Mouse (Mus musculus) layer of hippocampus, postnatal 14 days (tissue): ENCODE data around the gene Rpl6. TPM values are rescaled to one million over a fixed set of nuclear protein-coding genes. Genes with fewer than 3 reads are reported as not detected.

Experiments used
- DNase-seq, 2 experiments: peaks; one replicate each; pipeline ENCODE4 v3.0.0; 2021 to 2022; ENCODE audit warnings: low spot score in 2 of 2, mixed read lengths in 1 of 2
- total RNA-seq, 2 experiments: library from RNA; stranded (reverse); gene quantifications; 2 replicates each; pipeline ENCODE4 v1.2.3; 2021

Rpl6 gene
- total RNA-seq, 2 experiments from 2014 or later = 457 to 460 TPM

DNA sequence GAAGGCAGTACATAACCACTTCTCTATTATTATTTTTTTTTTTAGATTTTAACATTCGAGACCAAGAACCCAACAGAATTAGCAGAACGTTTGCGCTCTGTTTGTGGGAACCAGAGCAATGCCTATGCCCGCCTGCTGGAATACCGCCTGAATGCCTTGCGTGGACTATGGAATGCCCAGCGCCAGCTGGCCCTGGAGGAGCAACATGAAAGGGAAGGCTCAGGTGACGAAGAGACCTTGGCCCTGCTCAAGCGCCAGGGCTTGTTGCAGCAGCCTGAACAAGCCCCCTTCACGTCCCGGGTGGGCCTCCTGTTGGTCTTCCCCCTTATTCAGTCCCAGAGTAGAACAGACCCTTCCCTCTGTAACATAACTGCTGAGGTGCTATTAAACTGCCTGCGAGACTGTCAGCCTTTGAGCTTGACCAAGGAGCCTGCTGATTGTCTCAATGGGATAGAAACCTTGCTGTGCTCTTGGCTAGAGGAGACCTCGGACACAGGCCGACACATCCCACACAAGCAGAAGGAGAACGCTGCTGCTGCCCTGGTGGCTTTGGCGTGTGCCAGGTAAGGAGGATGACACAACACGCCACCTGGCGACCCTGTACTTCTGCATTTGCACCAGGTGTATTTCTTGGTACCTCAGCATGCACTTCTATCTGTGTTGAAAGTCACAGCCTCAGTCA lies 49.7 kb downstream of the Rpl6 start:
- DNase-seq = no peak

DNA sequence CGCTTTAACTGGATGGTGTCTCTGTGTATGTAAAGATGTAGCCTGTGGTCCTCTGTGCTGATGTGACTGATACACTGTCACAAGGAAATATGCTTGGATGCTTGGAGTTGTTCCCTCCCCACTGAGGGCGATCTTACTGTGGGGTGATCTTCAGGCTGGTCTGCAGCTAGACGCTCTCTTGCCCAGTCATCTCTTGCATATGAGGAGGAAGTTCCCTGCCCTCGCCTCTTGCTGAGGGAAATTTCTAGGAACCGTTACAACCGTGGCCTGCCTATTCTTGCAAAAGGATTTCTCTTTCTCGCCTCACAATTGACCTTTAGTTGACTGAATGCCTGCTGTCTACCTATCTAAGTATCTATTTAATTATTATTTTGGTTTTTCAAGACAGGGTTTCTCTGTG lies 50.7 kb downstream of the Rpl6 start:
- no peak for DNase-seq

Other genes starting within 250 kb of the Rpl6 start
- 100 to 1,000 TPM; 178 TPM for gene Rph3a, start 194.4 kb upstream of the Rpl6 start, total RNA-seq
- 10 to 100 TPM; 87.7 to 90.7 TPM for gene Ptpn11, start 13.1 kb upstream of the Rpl6 start, total RNA-seq
- 100 to 1,000 TPM; 180 to 193 TPM for gene Hectd4, start 15.7 kb downstream of the Rpl6 start, total RNA-seq
- gene Trafd1, start 181.2 kb downstream of the Rpl6 start, total RNA-seq = 10 to 100 TPM; 81.9 to 84.2 TPM
- 10 to 100 TPM; 39.4 to 41.9 TPM for gene Naa25, start 193.5 kb downstream of the Rpl6 start, total RNA-seq
- gene Tmem116, start 247.4 kb downstream of the Rpl6 start, total RNA-seq = 10 to 100 TPM in 1 of 2 experiments, 1 to 10 TPM in 1; 5.7 to 11.3 TPM
- gene Erp29, start 248.0 kb downstream of the Rpl6 start, total RNA-seq = 100 to 1,000 TPM; 152 to 155 TPM